Mouse (Mus musculus): ENCODE results near the gene Rere. TPM values are rescaled to one million over a fixed set of nuclear protein-coding genes. Genes with fewer than 3 reads are reported as not detected.
"Not testable (repeated sequence)": the region's sequence is repeated elsewhere in the genome, so short reads cannot be mapped to it uniquely, and the experiment has no call there.

The Rere gene
- polyA plus RNA-seq, 1 experiment from 2014 or later: 24.5 TPM

DNA sequence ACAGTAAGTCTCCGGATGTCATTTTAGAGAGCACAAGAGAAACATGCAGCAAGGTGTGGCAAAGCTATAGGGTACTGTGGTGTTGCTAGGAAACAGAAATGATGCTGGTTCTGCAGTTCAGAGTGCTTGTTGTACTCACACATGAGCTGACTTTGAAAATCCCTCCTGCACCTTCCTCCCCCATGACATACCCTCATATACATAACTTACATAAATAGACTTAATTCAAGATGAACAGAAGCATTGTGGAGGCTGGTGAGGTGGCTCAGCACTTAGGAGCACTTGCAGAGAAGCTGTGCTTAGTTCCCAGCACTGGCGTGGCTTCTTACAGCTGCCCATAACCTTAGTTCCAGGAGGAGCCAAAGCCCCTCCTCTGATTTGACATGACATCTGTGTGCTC, 228.6 kb downstream of the Rere start:
- peaks cover 66% of the 10 kb centered on the region for H3K36me3 ChIP-seq
- H3K4me3 ChIP-seq: no peak overlapping the region
- no peak for DNase-seq (ENCODE audit: low spot score)
- WGBS: 90% methylated on average over 2 of the region's 2 CpGs
- no peaks in the 10 kb centered on the region for H3K27me3 ChIP-seq (ENCODE audit: low read depth, poor library complexity, severe bottlenecking)
- no peaks in the 10 kb centered on the region for H3K4me1 ChIP-seq
- no peak overlapping the region for H3K27ac ChIP-seq (replicated peaks)
- no peaks in the 10 kb centered on the region for H3K9me3 ChIP-seq (replicated peaks)

DNA sequence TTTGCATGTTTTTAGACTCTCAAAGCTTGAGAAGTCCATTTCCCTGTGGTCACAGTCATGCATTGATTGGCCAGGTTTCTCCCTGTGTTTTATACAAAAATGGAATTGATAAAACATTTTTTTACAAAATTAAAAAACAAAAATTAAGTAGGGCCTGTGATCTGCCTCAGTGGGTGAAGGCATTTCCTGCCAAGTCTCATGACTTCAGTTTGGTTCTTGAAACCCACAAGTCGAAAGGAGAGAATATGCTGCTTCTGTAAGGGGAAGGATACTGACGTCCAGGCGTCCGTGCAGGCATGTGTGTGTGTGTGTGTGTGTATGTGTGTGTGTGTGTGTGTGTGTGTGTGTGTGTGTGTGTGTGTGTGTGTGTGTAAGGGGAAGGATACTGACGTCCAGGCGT, 231.9 kb downstream of the Rere start:
- H3K36me3 ChIP-seq: peaks cover 59% of the 10 kb centered on the region
- over 99% methylated on average over 4 of the region's 6 CpGs for WGBS

DNA sequence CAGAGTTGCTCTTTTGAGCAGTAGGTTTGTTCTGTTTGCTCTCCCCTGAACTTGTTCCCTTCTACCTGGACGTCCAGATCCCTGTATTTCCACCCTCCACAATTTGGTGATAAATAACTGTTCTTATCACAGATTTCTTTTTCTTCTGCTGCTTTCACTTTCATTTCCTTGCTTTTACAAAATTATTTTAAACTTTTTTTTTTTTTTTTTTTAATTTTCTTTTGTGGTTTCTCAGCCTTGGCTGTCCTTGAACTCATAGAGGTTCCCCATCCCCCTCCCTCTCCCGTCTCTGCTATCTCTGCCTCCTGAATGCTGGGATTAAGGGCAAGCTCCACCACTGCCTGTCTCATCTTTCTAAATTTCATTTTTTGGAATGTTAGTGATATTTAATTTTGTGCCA, 234.8 kb downstream of the Rere start:
- no peak overlapping the region for H3K4me3 ChIP-seq
- no peak for DNase-seq (ENCODE audit: low spot score)
- 82% methylated on average over 2 of the region's 2 CpGs for WGBS

More for the DNA sequence above, 231.9 kb downstream of the Rere start:
- DNase-seq (ENCODE audit: low spot score); H3K9me3 ChIP-seq (replicated peaks); H3K27ac ChIP-seq (replicated peaks); H3K4me3 ChIP-seq; H3K27me3 ChIP-seq (ENCODE audit: low read depth, poor library complexity, severe bottlenecking): not testable (repeated sequence)
- peaks cover 13% of the 10 kb centered on the region for H3K4me1 ChIP-seq

DNA sequence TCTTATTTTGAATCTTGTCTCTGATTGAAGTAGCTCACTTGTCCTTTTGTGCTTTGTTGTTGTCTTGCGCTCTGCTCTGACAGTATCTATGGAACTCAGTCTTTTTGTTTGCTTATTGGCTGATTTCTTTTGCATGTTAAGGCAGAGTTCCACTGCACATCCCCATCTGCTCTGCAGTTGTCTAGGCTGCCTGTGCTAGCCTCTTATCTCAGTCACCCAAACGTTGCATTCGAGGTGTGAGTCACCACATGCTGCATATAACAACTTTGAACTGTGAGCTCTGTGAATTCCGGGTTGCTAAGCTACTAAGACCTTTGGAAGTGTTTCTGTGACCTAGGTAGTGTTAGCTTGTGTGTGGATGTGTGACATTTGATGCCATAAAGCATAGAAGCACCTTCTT, 235.9 kb downstream of the Rere start:
- Histone ChIP-seq H3K9me3 (replicated peaks) (no peaks in the 10 kb centered on the region), H3K4me1 (peaks cover 19% of the 10 kb centered on the region), H3K4me3 (no peak overlapping the region), H3K36me3 (peaks cover 36% of the 10 kb centered on the region), H3K27ac (replicated peaks) (peak overlapping the region; percentile 39), H3K27me3 (ENCODE audit: low read depth, poor library complexity, severe bottlenecking) (no peaks in the 10 kb centered on the region)
- 50% methylated on average over 4 of the region's 4 CpGs for WGBS
- DNase-seq (ENCODE audit: low spot score): no peak

More for the DNA sequence above, 234.8 kb downstream of the Rere start:
- Histone ChIP-seq H3K27ac (replicated peaks) (no peak overlapping the region), H3K27me3 (ENCODE audit: low read depth, poor library complexity, severe bottlenecking) (no peaks in the 10 kb centered on the region), H3K9me3 (replicated peaks) (no peaks in the 10 kb centered on the region), H3K4me1 (peaks cover 13% of the 10 kb centered on the region), H3K36me3 (peaks cover 44% of the 10 kb centered on the region)

DNA sequence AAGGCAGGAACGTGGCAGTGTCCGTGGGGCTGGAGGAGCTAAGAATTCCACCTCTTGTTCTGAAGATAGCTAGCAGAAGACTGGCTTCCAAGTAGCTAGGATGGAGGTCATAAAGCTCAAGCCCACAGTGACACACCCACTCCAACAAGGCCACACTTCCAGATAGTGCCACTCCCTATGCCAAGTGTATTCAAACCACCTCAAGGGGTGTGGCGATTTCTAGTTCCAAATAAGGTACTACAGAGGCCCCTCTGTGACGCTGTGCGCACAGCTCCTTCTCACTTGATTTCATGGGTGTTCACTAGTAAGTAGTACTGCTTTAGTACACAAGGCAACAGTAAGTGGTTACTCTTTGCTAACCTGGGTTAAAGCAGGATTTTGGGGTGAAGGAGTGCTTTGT, 237.4 kb downstream of the Rere start:
- Histone ChIP-seq H3K27ac (replicated peaks) (no peak overlapping the region), H3K27me3 (ENCODE audit: low read depth, poor library complexity, severe bottlenecking) (no peaks in the 10 kb centered on the region), H3K4me3 (no peak overlapping the region), H3K36me3 (peaks cover 29% of the 10 kb centered on the region), H3K9me3 (replicated peaks) (no peaks in the 10 kb centered on the region), H3K4me1 (peaks cover 22% of the 10 kb centered on the region)
- no peak for DNase-seq (ENCODE audit: low spot score)
- 91% methylated on average over 5 of the region's 5 CpGs for WGBS

DNA sequence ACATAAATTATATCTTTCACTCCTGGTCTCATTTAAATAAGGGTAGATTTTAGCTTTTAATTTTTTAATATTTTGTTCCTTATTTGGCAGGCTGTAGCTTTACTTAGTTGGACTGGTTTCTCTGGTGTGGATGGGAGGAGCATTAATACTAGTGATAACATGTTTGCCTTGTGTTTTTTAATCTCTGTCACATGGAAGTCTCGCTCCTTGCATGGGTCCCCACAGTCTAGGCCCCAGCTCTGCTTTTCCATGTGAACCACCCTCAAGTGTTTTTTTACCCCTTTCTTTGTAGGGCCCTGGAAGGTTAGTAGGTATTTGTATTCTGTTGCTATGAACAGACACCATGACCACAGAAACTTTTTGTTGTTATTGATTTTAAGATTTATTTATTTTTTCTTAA, 238.6 kb downstream of the Rere start:
- WGBS: 95% methylated on average over 1 of the region's 1 CpGs
- H3K9me3 ChIP-seq (replicated peaks): no peaks in the 10 kb centered on the region
- no peak overlapping the region for H3K27ac ChIP-seq (replicated peaks)
- DNase-seq (ENCODE audit: low spot score): no peak
- H3K4me3 ChIP-seq: no peak overlapping the region
- H3K27me3 ChIP-seq (ENCODE audit: low read depth, poor library complexity, severe bottlenecking): no peaks in the 10 kb centered on the region
- peaks cover 24% of the 10 kb centered on the region for H3K4me1 ChIP-seq
- H3K36me3 ChIP-seq: peaks cover 35% of the 10 kb centered on the region

DNA sequence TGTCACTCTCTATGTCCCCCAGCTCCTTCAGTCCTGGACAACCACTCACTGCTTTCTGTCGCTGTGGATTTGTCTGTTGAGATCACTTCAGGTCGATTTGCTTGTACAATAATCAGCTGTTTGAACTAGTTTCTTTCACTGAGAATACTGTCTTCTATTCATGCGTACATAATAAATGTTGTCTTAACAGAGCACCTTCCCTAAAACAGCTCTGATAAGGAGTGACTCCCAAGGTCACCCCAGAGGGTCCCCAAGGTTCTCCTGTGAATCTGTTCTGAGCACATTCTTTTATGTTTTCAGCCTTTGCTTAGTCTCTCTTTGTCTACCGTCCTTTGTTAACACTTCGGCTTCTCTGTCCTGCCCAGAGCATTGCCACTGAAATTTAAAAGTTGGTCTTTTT, 241.0 kb downstream of the Rere start:
- H3K4me3 ChIP-seq: no peak overlapping the region
- H3K9me3 ChIP-seq (replicated peaks): no peaks in the 10 kb centered on the region
- WGBS: 72% methylated on average over 5 of the region's 5 CpGs
- H3K36me3 ChIP-seq: peaks cover 45% of the 10 kb centered on the region
- DNase-seq (ENCODE audit: low spot score): no peak
- peaks cover 16% of the 10 kb centered on the region for H3K4me1 ChIP-seq
- no peak overlapping the region; the same call in 1 of the 2 replicates for H3K27ac ChIP-seq (replicated peaks)
- no peaks in the 10 kb centered on the region for H3K27me3 ChIP-seq (ENCODE audit: low read depth, poor library complexity, severe bottlenecking)

DNA sequence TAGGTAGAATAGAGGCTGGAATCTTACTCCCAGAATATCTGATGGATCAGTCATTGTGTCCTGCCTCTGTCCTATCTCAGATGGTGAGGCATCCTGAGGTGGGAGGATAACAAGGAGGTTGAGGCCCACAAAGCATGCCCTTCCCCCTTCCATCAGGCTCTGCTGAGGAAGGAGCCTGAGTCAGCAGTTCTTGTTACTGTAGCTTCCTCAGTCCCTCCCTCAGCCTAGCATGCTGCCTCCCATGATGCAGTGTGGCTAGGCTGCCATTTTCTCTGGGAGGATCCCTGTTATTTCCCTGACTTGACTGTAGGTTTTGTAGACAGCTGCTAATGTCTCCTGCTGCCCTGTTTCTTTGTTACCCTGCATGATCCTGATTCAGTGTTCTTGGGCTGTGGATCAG, 241.9 kb downstream of the Rere start:
- no peaks in the 10 kb centered on the region for H3K9me3 ChIP-seq (replicated peaks)
- H3K4me1 ChIP-seq: peaks cover 11% of the 10 kb centered on the region
- peaks cover 50% of the 10 kb centered on the region for H3K36me3 ChIP-seq
- peak overlapping the region; percentile 46 for H3K27ac ChIP-seq (replicated peaks)
- no peaks in the 10 kb centered on the region for H3K27me3 ChIP-seq (ENCODE audit: low read depth, poor library complexity, severe bottlenecking)
- no peak overlapping the region for H3K4me3 ChIP-seq
- DNase-seq (ENCODE audit: low spot score): no peak

DNA sequence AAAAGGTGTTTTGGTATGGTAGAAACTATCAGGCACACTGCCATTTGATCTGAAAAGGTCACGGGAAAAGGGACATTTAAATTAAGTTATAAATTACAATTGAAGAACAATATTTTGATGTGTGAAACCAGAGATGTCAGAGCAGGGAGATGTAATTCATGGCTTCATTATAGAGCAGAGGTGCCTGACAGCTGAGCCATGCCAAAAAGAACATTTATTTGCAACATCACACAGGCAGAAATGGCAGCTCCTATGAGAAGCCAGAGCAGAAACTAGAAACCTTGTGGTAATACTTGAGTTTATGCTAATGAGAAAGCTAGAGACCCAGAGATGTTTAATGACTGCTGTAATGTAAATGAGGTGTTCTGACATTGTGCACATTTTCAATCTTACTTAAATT, 244.8 kb downstream of the Rere start:
- WGBS: 91% methylated on average over 1 of the region's 1 CpGs
- DNase-seq (ENCODE audit: low spot score): no peak
- peaks cover 57% of the 10 kb centered on the region for H3K36me3 ChIP-seq
- no peak overlapping the region for H3K4me3 ChIP-seq
- H3K27me3 ChIP-seq (ENCODE audit: low read depth, poor library complexity, severe bottlenecking): no peaks in the 10 kb centered on the region
- H3K9me3 ChIP-seq (replicated peaks): no peaks in the 10 kb centered on the region
- H3K27ac ChIP-seq (replicated peaks): no peak overlapping the region
- peaks cover 11% of the 10 kb centered on the region for H3K4me1 ChIP-seq

DNA sequence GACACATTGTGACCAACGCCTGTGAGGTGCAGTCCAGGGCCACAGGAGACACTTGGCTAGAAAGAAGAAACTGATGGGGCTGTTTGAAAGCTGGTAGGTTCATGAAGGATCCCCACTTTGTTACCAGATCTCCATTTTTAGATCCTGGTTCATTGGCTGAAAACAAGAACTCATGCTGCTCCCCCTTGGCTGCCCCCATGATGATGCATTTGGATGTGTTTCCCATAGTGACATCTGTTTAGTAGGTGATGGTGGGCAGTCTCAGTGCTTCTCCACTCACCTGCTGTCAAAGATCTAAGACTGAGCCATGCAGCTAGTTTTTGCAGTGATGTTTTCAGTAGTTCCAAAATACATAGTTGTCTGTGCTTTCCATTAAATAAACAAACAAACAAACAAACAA, 247.0 kb downstream of the Rere start:
- no peak for DNase-seq (ENCODE audit: low spot score)
- H3K9me3 ChIP-seq (replicated peaks): no peaks in the 10 kb centered on the region
- H3K36me3 ChIP-seq: peaks cover 52% of the 10 kb centered on the region
- peaks cover 8% of the 10 kb centered on the region; the same call in 1 of the 2 replicates for H3K4me1 ChIP-seq
- H3K4me3 ChIP-seq: no peak overlapping the region
- no peaks in the 10 kb centered on the region for H3K27me3 ChIP-seq (ENCODE audit: low read depth, poor library complexity, severe bottlenecking)
- H3K27ac ChIP-seq (replicated peaks): no peak overlapping the region
- 97% methylated on average over 1 of the region's 1 CpGs for WGBS

DNA sequence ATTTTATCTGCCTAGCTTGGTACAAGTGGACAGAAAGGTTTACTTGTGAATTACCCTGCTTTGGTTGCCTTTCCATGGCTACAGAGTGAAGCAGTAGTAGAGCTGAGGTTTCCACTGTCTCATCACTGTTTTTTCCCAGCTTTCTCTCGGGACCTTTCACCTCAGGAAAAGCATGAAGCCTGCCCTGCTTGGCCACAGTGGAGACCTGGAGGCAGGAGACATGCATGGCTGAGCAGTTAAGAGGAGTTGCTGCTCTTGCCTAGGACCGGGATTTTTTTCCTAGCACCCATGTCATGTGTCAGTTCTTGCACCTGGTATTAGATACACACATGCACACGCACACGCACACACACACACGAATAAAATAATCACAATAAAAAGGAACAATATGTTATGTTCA, 247.4 kb downstream of the Rere start:
- no peak for DNase-seq (ENCODE audit: low spot score)
- Histone ChIP-seq H3K4me3 (no peak overlapping the region), H3K4me1 (peaks cover 9% of the 10 kb centered on the region; the same call in 1 of the 2 replicates), H3K27me3 (ENCODE audit: low read depth, poor library complexity, severe bottlenecking) (no peaks in the 10 kb centered on the region), H3K27ac (replicated peaks) (no peak overlapping the region), H3K36me3 (peaks cover 48% of the 10 kb centered on the region), H3K9me3 (replicated peaks) (no peaks in the 10 kb centered on the region)
- WGBS: 87% methylated on average over 5 of the region's 5 CpGs

DNA sequence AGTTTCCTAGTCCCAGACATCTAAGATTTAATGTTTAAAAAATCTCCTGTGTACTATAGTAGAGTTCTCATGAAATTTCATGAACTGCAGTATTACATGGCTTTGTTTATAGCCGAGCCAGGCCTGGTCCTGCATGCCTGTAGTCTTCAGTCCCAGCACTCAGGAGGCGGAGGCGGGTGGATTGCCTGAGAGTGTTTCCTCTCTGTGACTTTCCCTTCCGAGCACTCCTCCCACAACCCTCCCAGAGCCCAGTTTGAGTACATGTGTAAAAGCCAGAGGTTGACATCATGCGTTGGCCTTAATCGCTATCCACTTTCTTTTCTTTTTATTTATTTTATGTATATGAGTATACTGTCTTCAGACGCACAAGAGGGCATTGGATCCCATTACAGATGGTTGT, 250.4 kb downstream of the Rere start:
- H3K36me3 ChIP-seq: peaks cover 60% of the 10 kb centered on the region
- H3K27me3 ChIP-seq (ENCODE audit: low read depth, poor library complexity, severe bottlenecking): no peaks in the 10 kb centered on the region
- no peaks in the 10 kb centered on the region for H3K9me3 ChIP-seq (replicated peaks)
- peaks cover 7% of the 10 kb centered on the region; the same call in 1 of the 2 replicates for H3K4me1 ChIP-seq
- no peak for DNase-seq (ENCODE audit: low spot score)
- no peak overlapping the region for H3K4me3 ChIP-seq
- WGBS: 87% methylated on average over 7 of the region's 7 CpGs
- no peak overlapping the region for H3K27ac ChIP-seq (replicated peaks)

DNA sequence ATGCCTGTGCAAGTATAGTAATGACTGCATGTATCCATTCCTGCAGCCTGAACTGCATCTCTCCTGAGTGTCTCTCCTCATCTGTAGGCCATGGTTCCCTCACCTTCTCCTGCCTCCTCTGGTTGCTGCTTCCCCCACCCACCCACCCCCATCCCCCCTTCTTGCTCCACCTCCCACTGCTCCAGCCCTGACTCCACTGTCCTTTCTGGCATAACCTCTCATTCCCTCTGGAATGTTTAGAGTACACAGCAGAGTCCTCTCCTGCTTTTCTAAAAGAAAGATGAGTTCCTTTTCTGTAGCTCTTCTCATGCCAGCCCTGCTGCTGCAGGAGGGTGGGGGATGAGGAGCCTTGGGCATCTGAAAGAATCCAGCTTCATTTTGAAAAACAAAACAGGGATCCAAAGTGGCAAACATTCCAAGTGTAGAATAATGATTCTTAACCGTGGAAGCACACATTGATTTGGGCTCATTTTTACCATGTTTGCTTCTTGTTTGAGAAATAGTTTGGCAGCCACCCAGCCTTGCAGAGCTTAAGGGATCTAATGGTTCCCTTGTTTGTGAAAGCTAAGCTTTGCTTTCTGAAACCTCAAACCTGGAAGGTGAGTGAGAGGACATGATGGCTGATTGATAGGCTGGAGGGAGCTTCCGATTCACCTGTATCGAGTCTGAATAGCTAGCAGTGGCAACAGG, 255.5 kb downstream of the Rere start:
- no peak for DNase-seq (ENCODE audit: low spot score)
- Histone ChIP-seq H3K4me1 (peaks cover 22% of the 10 kb centered on the region), H3K27ac (replicated peaks) (no peak overlapping the region), H3K9me3 (replicated peaks) (no peaks in the 10 kb centered on the region), H3K27me3 (ENCODE audit: low read depth, poor library complexity, severe bottlenecking) (no peaks in the 10 kb centered on the region), H3K36me3 (peaks cover 56% of the 10 kb centered on the region), H3K4me3 (no peak overlapping the region)
- WGBS: 93% methylated on average over 3 of the region's 3 CpGs

Data from midbrain, embryonic 10.5 days (tissue).